Mouse (Mus musculus): Measurements from ENCODE around the gene Gpr161. TPM values are rescaled to one million over a fixed set of nuclear protein-coding genes. Genes with fewer than 3 reads are reported as not detected.

Gene Gpr161
- total RNA-seq, 2 experiments from 2014 or later, result not detected

GRCm38 (mm10) chr1:165304341-165304740, 8.8 kb downstream of the Gpr161 start:
- no peak for ATAC-seq (replicated peaks; ENCODE audit: low FRiP score, poor library complexity, severe bottlenecking)

- no peak for ATAC-seq (replicated peaks; ENCODE audit: low FRiP score, poor library complexity, severe bottlenecking)
Measured at GRCm38 (mm10) chr1:165308180-165308579, 12.6 kb downstream of the Gpr161 start.

GRCm38 (mm10) chr1:165316361-165316760, 20.8 kb downstream of the Gpr161 start:
- no peak for ATAC-seq (replicated peaks; ENCODE audit: low FRiP score, poor library complexity, severe bottlenecking)

- ATAC-seq (replicated peaks; ENCODE audit: low FRiP score, poor library complexity, severe bottlenecking), result peak; percentile 63; the same call in 1 of the 2 replicates
Measured at GRCm38 (mm10) chr1:165320141-165320934, 24.7 kb downstream of the Gpr161 start.

GRCm38 (mm10) chr1:165321393-165321861, 25.8 kb downstream of the Gpr161 start:
- ATAC-seq (replicated peaks; ENCODE audit: low FRiP score, poor library complexity, severe bottlenecking), result no peak

GRCm38 (mm10) chr1:165321891-165322290, 26.3 kb downstream of the Gpr161 start:
- ATAC-seq (replicated peaks; ENCODE audit: low FRiP score, poor library complexity, severe bottlenecking), result no peak

GRCm38 (mm10) chr1:165322934-165323333, 27.3 kb downstream of the Gpr161 start:
- peak; percentile 62 for ATAC-seq (replicated peaks; ENCODE audit: low FRiP score, poor library complexity, severe bottlenecking)

GRCm38 (mm10) chr1:165327370-165327769, 31.8 kb downstream of the Gpr161 start:
- no peak for ATAC-seq (replicated peaks; ENCODE audit: low FRiP score, poor library complexity, severe bottlenecking)

GRCm38 (mm10) chr1:165327831-165328230, 32.2 kb downstream of the Gpr161 start:
- no peak for ATAC-seq (replicated peaks; ENCODE audit: low FRiP score, poor library complexity, severe bottlenecking)

- ATAC-seq (replicated peaks; ENCODE audit: low FRiP score, poor library complexity, severe bottlenecking), result peak; percentile 45; the same call in 1 of the 2 replicates
Measured at GRCm38 (mm10) chr1:165328384-165329289, 33.0 kb downstream of the Gpr161 start.

- ATAC-seq (replicated peaks; ENCODE audit: low FRiP score, poor library complexity, severe bottlenecking), result no peak
Measured at GRCm38 (mm10) chr1:165330859-165331258, 35.3 kb downstream of the Gpr161 start.

GRCm38 (mm10) chr1:165332797-165333196, 37.2 kb downstream of the Gpr161 start:
- no peak for ATAC-seq (replicated peaks; ENCODE audit: low FRiP score, poor library complexity, severe bottlenecking)

- ATAC-seq (replicated peaks; ENCODE audit: low FRiP score, poor library complexity, severe bottlenecking), result 0 out of 2 replicates have a peak, but pooled peaks have one; percentile 34
Measured at GRCm38 (mm10) chr1:165342126-165342525, 46.5 kb downstream of the Gpr161 start.

- no peak for ATAC-seq (replicated peaks; ENCODE audit: low FRiP score, poor library complexity, severe bottlenecking)
Measured at GRCm38 (mm10) chr1:165344453-165344852, 48.9 kb downstream of the Gpr161 start.

- ATAC-seq (replicated peaks; ENCODE audit: low FRiP score, poor library complexity, severe bottlenecking), result no peak
Measured at GRCm38 (mm10) chr1:165348627-165349026, 53.0 kb downstream of the Gpr161 start.

GRCm38 (mm10) chr1:165356347-165356746, 60.8 kb downstream of the Gpr161 start:
- no peak for ATAC-seq (replicated peaks; ENCODE audit: low FRiP score, poor library complexity, severe bottlenecking)

- ATAC-seq (replicated peaks; ENCODE audit: low FRiP score, poor library complexity, severe bottlenecking), result no peak
Measured at GRCm38 (mm10) chr1:165363271-165363670, 67.7 kb downstream of the Gpr161 start.

- ATAC-seq (replicated peaks; ENCODE audit: low FRiP score, poor library complexity, severe bottlenecking), result peak; percentile 65
Measured at GRCm38 (mm10) chr1:165365057-165365456, 69.5 kb downstream of the Gpr161 start.

GRCm38 (mm10) chr1:165370990-165371389, 75.4 kb downstream of the Gpr161 start:
- no peak for ATAC-seq (replicated peaks; ENCODE audit: low FRiP score, poor library complexity, severe bottlenecking)

- ATAC-seq (replicated peaks; ENCODE audit: low FRiP score, poor library complexity, severe bottlenecking), result no peak
Measured at GRCm38 (mm10) chr1:165373839-165374238, 78.2 kb downstream of the Gpr161 start.
